Mouse (Mus musculus): ENCODE data around the gene 2900026A02Rik. TPM values are rescaled to one million over a fixed set of nuclear protein-coding genes. Genes with fewer than 3 reads are reported as not detected.

2900026A02Rik gene
- polyA plus RNA-seq, 1 experiment from 2014 or later, result 7.2 TPM

DNA sequence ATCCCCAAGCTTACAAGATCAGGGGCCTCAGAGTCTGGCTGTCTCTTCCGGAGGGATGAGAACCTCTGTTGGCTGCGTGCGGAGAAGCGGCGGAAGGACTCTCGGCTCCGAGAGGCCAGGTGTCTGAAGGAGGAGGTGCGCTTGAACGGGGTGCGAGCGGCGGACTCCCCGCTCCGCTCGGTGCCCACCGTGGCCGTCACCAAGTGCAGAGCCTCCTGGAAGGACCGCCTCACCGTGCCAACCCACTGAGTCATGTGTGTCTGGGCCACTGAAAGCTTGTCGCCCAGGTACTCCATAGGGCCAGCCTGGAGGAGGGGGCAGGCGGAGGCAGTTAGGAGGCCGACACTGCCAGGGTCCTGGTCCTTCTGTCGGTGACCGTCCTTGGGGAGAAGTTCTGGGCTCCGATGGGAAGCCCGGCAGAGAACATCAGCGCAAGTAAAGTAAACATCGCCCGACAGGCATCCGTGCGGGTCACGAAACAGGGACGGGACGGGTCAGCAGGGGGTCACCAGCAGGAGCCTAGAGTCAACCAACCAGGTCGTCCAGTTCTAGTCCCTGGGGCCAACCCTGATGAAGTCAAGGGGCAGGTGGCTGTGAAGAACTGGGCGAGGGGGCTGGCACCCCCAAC, 83.2 kb downstream of the 2900026A02Rik start:
- Histone ChIP-seq H3K4me3 (ENCODE audit: low read length) (peak overlapping the region; percentile 53), H3K9ac (replicated peaks; ENCODE audit: low read length) (peak overlapping the region; percentile 72), H3K27me3 (ENCODE audit: insufficient read depth, low read length) (no peaks in the 10 kb centered on the region), H3K36me3 (ENCODE audit: insufficient read depth, low read length) (no peaks in the 10 kb centered on the region), H3K27ac (ENCODE audit: low read length) (peak overlapping the region; percentile 69), H3K4me2 (replicated peaks; ENCODE audit: low read depth, low read length) (peak overlapping the region; percentile 92), H3K9me3 (ENCODE audit: low read length) (no peaks in the 10 kb centered on the region), H3K4me1 (ENCODE audit: insufficient read depth, low read length) (peaks cover 53% of the 10 kb centered on the region)
- peak; percentile 5; the same call in 1 of the 2 replicates for ATAC-seq (ENCODE audit: low FRiP score, low TSS enrichment)
- WGBS, result 5% methylated on average over 36 of the region's 36 CpGs

- Histone ChIP-seq H3K27me3 (ENCODE audit: insufficient read depth, low read length) (no peaks in the 10 kb centered on the region), H3K9me3 (ENCODE audit: low read length) (no peaks in the 10 kb centered on the region), H3K4me2 (replicated peaks; ENCODE audit: low read depth, low read length) (peak overlapping the region; percentile 92), H3K27ac (ENCODE audit: low read length) (0 out of 2 replicates have a peak overlapping the region, but pooled peaks have one; percentile 31), H3K9ac (replicated peaks; ENCODE audit: low read length) (peak overlapping the region; percentile 72; the same call in 1 of the 2 replicates), H3K36me3 (ENCODE audit: insufficient read depth, low read length) (no peaks in the 10 kb centered on the region), H3K4me3 (ENCODE audit: low read length) (peak overlapping the region; percentile 53), H3K4me1 (ENCODE audit: insufficient read depth, low read length) (peaks cover 52% of the 10 kb centered on the region)
- WGBS, result 67% methylated on average over 13 of the region's 13 CpGs
- no peak for ATAC-seq (ENCODE audit: low FRiP score, low TSS enrichment)
Observed at GRCm38 (mm10) chr5:113136951-113137487, 84.0 kb downstream of the 2900026A02Rik start.

DNA sequence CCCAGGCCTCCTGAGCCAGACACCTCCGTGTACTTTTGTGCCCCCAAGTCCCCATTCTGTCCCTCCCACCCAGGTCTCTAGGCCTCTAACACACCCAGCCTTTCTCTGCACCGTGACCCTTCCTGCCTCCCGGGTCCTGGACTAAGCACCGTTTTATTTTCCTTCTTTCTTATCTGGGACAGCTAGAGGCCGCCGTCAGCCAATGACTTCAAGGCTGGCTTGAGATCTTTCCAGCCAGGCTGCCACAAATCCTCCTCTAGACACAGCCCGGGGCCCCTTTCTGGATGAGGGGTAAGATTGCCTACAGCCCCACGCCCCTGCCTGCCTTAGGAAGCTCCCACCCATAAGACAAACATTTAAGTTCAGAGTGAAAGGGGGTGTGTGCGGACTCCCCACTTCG, 85.5 kb downstream of the 2900026A02Rik start:
- Histone ChIP-seq H3K27me3 (ENCODE audit: insufficient read depth, low read length) (no peaks in the 10 kb centered on the region), H3K36me3 (ENCODE audit: insufficient read depth, low read length) (no peaks in the 10 kb centered on the region), H3K27ac (ENCODE audit: low read length) (peak overlapping the region; percentile 55; the same call in 1 of the 2 replicates), H3K4me1 (ENCODE audit: insufficient read depth, low read length) (peaks cover 52% of the 10 kb centered on the region), H3K4me3 (ENCODE audit: low read length) (no peak overlapping the region; the same call in 1 of the 2 replicates), H3K9ac (replicated peaks; ENCODE audit: low read length) (no peak overlapping the region), H3K4me2 (replicated peaks; ENCODE audit: low read depth, low read length) (peak overlapping the region; percentile 32), H3K9me3 (ENCODE audit: low read length) (no peaks in the 10 kb centered on the region)
- WGBS, result 14% methylated on average over 10 of the region's 10 CpGs
- ATAC-seq (ENCODE audit: low FRiP score, low TSS enrichment), result no peak

- Histone ChIP-seq H3K4me2 (replicated peaks; ENCODE audit: low read depth, low read length) (no peak overlapping the region), H3K4me1 (ENCODE audit: insufficient read depth, low read length) (peaks cover 49% of the 10 kb centered on the region)
- WGBS, result 84% methylated on average over 19 of the region's 19 CpGs
Observed at GRCm38 (mm10) chr5:113133722-113134710, 87.0 kb downstream of the 2900026A02Rik start.

DNA sequence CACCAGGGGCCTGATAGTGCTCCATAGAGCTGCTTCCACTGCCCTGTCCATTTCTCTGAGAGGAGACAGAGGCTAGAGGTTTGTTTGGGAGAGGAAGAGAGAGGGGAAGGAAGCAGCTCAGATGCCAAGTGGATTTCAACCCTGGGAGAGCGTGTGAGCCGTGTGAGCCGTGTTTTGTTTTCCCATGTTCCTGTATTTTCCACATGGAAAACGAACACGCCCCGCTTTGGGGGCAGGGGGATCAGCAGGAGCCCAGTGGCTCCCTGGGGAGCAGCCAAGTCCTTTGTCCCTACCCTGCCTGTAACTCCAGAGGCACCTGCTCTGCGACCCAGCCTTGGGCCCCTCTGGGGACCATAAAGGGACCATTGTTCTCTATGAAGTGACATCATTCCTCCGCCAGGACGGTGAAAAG, 88.0 kb downstream of the 2900026A02Rik start:
- H3K27ac ChIP-seq (ENCODE audit: low read length), result peak overlapping the region; percentile 95
- 42% methylated on average over 9 of the region's 9 CpGs for WGBS
- no peaks in the 10 kb centered on the region for H3K27me3 ChIP-seq (ENCODE audit: insufficient read depth, low read length)
- H3K36me3 ChIP-seq (ENCODE audit: insufficient read depth, low read length), result no peaks in the 10 kb centered on the region
- H3K9ac ChIP-seq (replicated peaks; ENCODE audit: low read length), result peak overlapping the region; percentile 39; the same call in 1 of the 2 replicates
- H3K4me1 ChIP-seq (ENCODE audit: insufficient read depth, low read length), result peaks cover 44% of the 10 kb centered on the region
- H3K4me3 ChIP-seq (ENCODE audit: low read length), result no peak overlapping the region
- H3K9me3 ChIP-seq (ENCODE audit: low read length), result no peaks in the 10 kb centered on the region
- ATAC-seq (ENCODE audit: low FRiP score, low TSS enrichment), result peak; percentile 66; the same call in 1 of the 2 replicates
- H3K4me2 ChIP-seq (replicated peaks; ENCODE audit: low read depth, low read length), result no peak overlapping the region

More at GRCm38 (mm10) chr5:113133722-113134710, 87.0 kb downstream of the 2900026A02Rik start:
- Histone ChIP-seq H3K36me3 (ENCODE audit: insufficient read depth, low read length) (no peaks in the 10 kb centered on the region), H3K27ac (ENCODE audit: low read length) (peak overlapping the region; percentile 95), H3K9me3 (ENCODE audit: low read length) (no peaks in the 10 kb centered on the region), H3K9ac (replicated peaks; ENCODE audit: low read length) (0 out of 2 replicates have a peak overlapping the region, but pooled peaks have one; percentile 5), H3K27me3 (ENCODE audit: insufficient read depth, low read length) (no peaks in the 10 kb centered on the region), H3K4me3 (ENCODE audit: low read length) (no peak overlapping the region)
- no peak for ATAC-seq (ENCODE audit: low FRiP score, low TSS enrichment)

GRCm38 (mm10) chr5:113132635-113133041, 88.4 kb downstream of the 2900026A02Rik start:
- Histone ChIP-seq H3K27ac (ENCODE audit: low read length) (peak overlapping the region; percentile 95), H3K9me3 (ENCODE audit: low read length) (no peaks in the 10 kb centered on the region), H3K4me2 (replicated peaks; ENCODE audit: low read depth, low read length) (no peak overlapping the region), H3K4me1 (ENCODE audit: insufficient read depth, low read length) (peaks cover 44% of the 10 kb centered on the region), H3K27me3 (ENCODE audit: insufficient read depth, low read length) (no peaks in the 10 kb centered on the region), H3K36me3 (ENCODE audit: insufficient read depth, low read length) (no peaks in the 10 kb centered on the region), H3K9ac (replicated peaks; ENCODE audit: low read length) (peak overlapping the region; percentile 39; the same call in 1 of the 2 replicates), H3K4me3 (ENCODE audit: low read length) (no peak overlapping the region)
- peak; percentile 18; the same call in 1 of the 2 replicates for ATAC-seq (ENCODE audit: low FRiP score, low TSS enrichment)
- 36% methylated on average over 13 of the region's 13 CpGs for WGBS

DNA sequence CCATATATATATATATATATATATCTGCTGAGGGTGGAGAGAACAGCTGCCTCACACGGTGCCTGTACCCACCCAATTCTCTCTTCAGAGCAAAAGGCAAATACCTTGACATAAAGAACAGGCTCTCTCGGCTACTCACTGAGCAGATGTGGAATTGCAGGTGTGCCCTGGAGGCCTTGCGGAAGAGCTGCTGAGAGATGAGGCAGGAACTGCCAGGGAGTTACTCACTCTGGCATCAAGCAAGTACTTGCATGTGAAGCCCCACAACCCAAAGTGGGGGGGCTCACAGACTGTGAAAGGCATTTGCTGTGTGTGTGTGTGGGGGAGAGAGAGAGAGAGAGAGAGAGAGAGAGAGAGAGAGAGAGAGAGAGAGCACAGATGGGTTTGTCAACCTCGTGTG, 92.6 kb downstream of the 2900026A02Rik start:
- Histone ChIP-seq H3K4me3 (ENCODE audit: low read length) (no peak overlapping the region), H3K9ac (replicated peaks; ENCODE audit: low read length) (no peak overlapping the region), H3K4me2 (replicated peaks; ENCODE audit: low read depth, low read length) (no peak overlapping the region), H3K9me3 (ENCODE audit: low read length) (no peaks in the 10 kb centered on the region), H3K27ac (ENCODE audit: low read length) (no peak overlapping the region), H3K4me1 (ENCODE audit: insufficient read depth, low read length) (peaks cover 27% of the 10 kb centered on the region), H3K36me3 (ENCODE audit: insufficient read depth, low read length) (no peaks in the 10 kb centered on the region), H3K27me3 (ENCODE audit: insufficient read depth, low read length) (no peaks in the 10 kb centered on the region)
- 55% methylated on average over 4 of the region's 4 CpGs for WGBS
- ATAC-seq (ENCODE audit: low FRiP score, low TSS enrichment), result no peak

GRCm38 (mm10) chr5:113126476-113126875, 94.6 kb downstream of the 2900026A02Rik start:
- ATAC-seq (ENCODE audit: low FRiP score, low TSS enrichment), result no peak
- H3K9me3 ChIP-seq (ENCODE audit: low read length), result no peaks in the 10 kb centered on the region
- no peak overlapping the region for H3K4me3 ChIP-seq (ENCODE audit: low read length)
- H3K27ac ChIP-seq (ENCODE audit: low read length), result no peak overlapping the region
- H3K9ac ChIP-seq (replicated peaks; ENCODE audit: low read length), result no peak overlapping the region
- no peak overlapping the region for H3K4me2 ChIP-seq (replicated peaks; ENCODE audit: low read depth, low read length)
- 88% methylated on average over 12 of the region's 12 CpGs for WGBS
- peaks cover 35% of the 10 kb centered on the region for H3K4me1 ChIP-seq (ENCODE audit: insufficient read depth, low read length)
- no peaks in the 10 kb centered on the region for H3K36me3 ChIP-seq (ENCODE audit: insufficient read depth, low read length)
- H3K27me3 ChIP-seq (ENCODE audit: insufficient read depth, low read length), result no peaks in the 10 kb centered on the region

DNA sequence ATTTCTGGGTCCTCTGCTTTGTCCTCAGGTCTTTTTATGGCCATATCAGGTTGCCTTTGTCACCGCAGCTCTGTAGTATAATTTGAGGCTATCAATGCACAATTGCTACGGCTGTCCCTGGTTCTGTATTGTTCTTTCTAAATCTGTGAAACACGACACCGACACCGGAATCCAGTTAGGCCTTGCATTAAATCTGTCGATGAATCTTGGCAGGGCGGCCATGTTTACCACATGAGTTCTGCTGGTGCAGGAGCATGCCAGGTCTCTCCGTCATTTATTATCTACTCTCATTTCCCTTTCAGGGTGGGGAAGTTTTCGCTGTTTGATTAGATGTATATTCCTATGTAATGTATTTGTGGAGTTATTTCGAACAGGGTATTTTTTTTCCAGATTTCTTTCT, 97.3 kb downstream of the 2900026A02Rik start:
- 47% methylated on average over 10 of the region's 10 CpGs for WGBS
- Histone ChIP-seq H3K9me3 (ENCODE audit: low read length) (no peaks in the 10 kb centered on the region), H3K4me3 (ENCODE audit: low read length) (no peak overlapping the region), H3K9ac (replicated peaks; ENCODE audit: low read length) (no peak overlapping the region), H3K27ac (ENCODE audit: low read length) (no peak overlapping the region), H3K36me3 (ENCODE audit: insufficient read depth, low read length) (no peaks in the 10 kb centered on the region), H3K27me3 (ENCODE audit: insufficient read depth, low read length) (no peaks in the 10 kb centered on the region), H3K4me2 (replicated peaks; ENCODE audit: low read depth, low read length) (no peak overlapping the region), H3K4me1 (ENCODE audit: insufficient read depth, low read length) (peaks cover 57% of the 10 kb centered on the region)
- ATAC-seq (ENCODE audit: low FRiP score, low TSS enrichment), result no peak
